17 mouse cellular contexts compared by ENCODE assay signal in the genomic region with DNA sequence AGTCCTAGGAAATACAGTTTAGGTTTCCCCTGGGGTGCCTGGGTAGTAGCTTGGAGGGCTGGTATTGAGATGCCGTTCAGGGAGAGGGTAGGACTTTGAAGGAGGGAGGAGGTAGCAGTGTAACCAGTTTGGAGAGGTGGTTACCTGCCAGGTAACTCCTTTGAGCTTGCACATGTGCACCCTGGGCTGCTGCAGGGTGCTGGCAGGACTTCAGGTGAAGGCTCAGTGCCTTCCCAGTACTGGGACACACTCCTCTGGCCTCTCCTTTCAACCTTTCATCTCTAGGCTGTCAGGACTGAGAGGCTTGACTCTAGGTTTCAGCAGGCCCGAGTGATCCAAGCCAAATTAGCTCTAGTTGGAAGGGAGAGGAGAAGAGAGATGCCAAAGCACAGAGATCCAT. TPM values are rescaled to one million over a fixed set of nuclear protein-coding genes. Genes with fewer than 3 reads are reported as not detected.
DNase-seq lines count a peak whose midpoint lies in the region; ATAC-seq and TF ChIP-seq lines count a peak whose summit lies in the region.
"Had no signal": no experiment of that assay in that cellular context is flagged by ENCODE, and none has a peak within 500 bp of the region (broad histone marks: within the 10 kb centered on the region; RNA-seq: fewer than 3 reads in every experiment).

No protein-coding gene starts in this region.

- TF ChIP-seq POLR2A in MEL (IDR thresholded peaks at IDR 0.05; ENCODE audit: control insufficient read depth in 1 of 2, insufficient read depth in 1 of 2, low read depth in 1 of 2, low read length in 2 of 2, poor library complexity in 1 of 2) = no peak
- TF ChIP-seq POLR2A in limb, embryonic 14.5 days (IDR thresholded peaks at IDR 0.05; ENCODE audit: borderline replicate concordance, extremely low read depth, insufficient read depth, insufficient read length) = no peak

- H3K4me2 ChIP-seq in limb, embryonic 14.5 days (replicated peaks; ENCODE audit: low read depth, low read length, severe bottlenecking) = no peak overlapping the region
- H3K4me2 ChIP-seq: hindbrain, embryonic 13.5 days had no signal

- no peak for DNase-seq in layer of hippocampus, adult 2 months (ENCODE audit: low spot score in 2 of 2)
- no peak for DNase-seq in layer of hippocampus, postnatal 25 days (ENCODE audit: extremely low spot score in 1 of 2, low spot score in 1 of 2)
- DNase-seq in MEL (ENCODE audit: low read depth, low spot score) = no peak
- peak; percentile 25 for DNase-seq in MN1 (ENCODE audit: low spot score)
- no peak for DNase-seq in limb, embryonic 14.5 days (ENCODE audit: low spot score)
- no peak for DNase-seq in neural tube, embryonic 10.5 days (ENCODE audit: extremely low spot score, low spot score)
- DNase-seq in natural killer cell, adult 2 months (ENCODE audit: low spot score in 2 of 2) = no peak
- no peak for DNase-seq in adrenal gland, postnatal 36 days
- DNase-seq: thymus, postnatal 4 days had no signal

- H3K9ac ChIP-seq in MEL (ENCODE audit: control insufficient read depth, low read depth, low read length, poor library complexity, severe bottlenecking) = no peak overlapping the region; the same call in 1 of the 2 replicates
- no peak overlapping the region for H3K9ac ChIP-seq in limb, embryonic 14.5 days (ENCODE audit: low read depth, low read length, severe bottlenecking)
- H3K9ac ChIP-seq: hindbrain, embryonic 13.5 days; liver, embryonic 14.5 days had no signal

- no peak overlapping the region for H3K4me3 ChIP-seq in layer of hippocampus, adult 2 months
- peak overlapping the region; percentile 36 to 42 for H3K4me3 ChIP-seq in MEL (ENCODE audit: control insufficient read depth in 1 of 2, insufficient read depth in 1 of 2, low read depth in 2 of 2, low read length in 2 of 2)
- H3K4me3 ChIP-seq in limb, embryonic 14.5 days (replicated peaks; ENCODE audit: low read length) = no peak overlapping the region
- H3K4me3 ChIP-seq: erythroblast, embryonic 14.5 days; hindbrain, embryonic 13.5 days had no signal

- 69% methylated on average over 2 of the region's 2 CpGs for WGBS in limb, embryonic 14.5 days

- H3K27me3 ChIP-seq in MEL (ENCODE audit: control insufficient read depth in 1 of 2, insufficient read depth in 2 of 2, low read length in 2 of 2) = no peaks in the 10 kb centered on the region
- no peaks in the 10 kb centered on the region for H3K27me3 ChIP-seq in limb, embryonic 14.5 days (ENCODE audit: control insufficient read depth, insufficient read depth, low read length)

- no peaks in the 10 kb centered on the region; a peak in 2 of 4 replicates for H3K36me3 ChIP-seq in MEL (ENCODE audit: control insufficient read depth in 1 of 2, insufficient read depth in 2 of 2, low read length in 2 of 2)
- H3K36me3 ChIP-seq in limb, embryonic 14.5 days (ENCODE audit: control insufficient read depth, insufficient read depth, low read length) = no peaks in the 10 kb centered on the region
- H3K36me3 ChIP-seq: hindbrain, embryonic 13.5 days had no signal

- ATAC-seq in limb, embryonic 14.5 days (ENCODE audit: low FRiP score, low read depth) = no peak

- peak overlapping the region; percentile 24; the same call in 1 of the 2 replicates for H3K27ac ChIP-seq in layer of hippocampus, adult 2 months
- H3K27ac ChIP-seq in MEL (ENCODE audit: control insufficient read depth, low read depth, low read length) = no peak overlapping the region
- H3K27ac ChIP-seq in limb, embryonic 14.5 days (replicated peaks; ENCODE audit: low read depth, low read length) = 0 out of 2 replicates have a peak overlapping the region, but pooled peaks have one; percentile 6
- H3K27ac ChIP-seq: hindbrain, embryonic 13.5 days; liver, embryonic 14.5 days had no signal

- no peak for TF ChIP-seq RAD21 in MEL (IDR thresholded peaks at IDR 0.05; ENCODE audit: low read depth, low read length)

- TF ChIP-seq EP300 in MEL (IDR thresholded peaks at IDR 0.05; ENCODE audit: low read depth in 1 of 2, low read length in 2 of 2) = no peak

- peaks cover 2 to 13% of the 10 kb centered on the region in 2 experiments; a peak in 2 of 4 replicates for H3K4me1 ChIP-seq in MEL (ENCODE audit: control insufficient read depth in 1 of 2, insufficient read depth in 2 of 2, low read length in 2 of 2)
- H3K4me1 ChIP-seq in limb, embryonic 14.5 days (ENCODE audit: control insufficient read depth, insufficient read depth, low read length) = peaks cover 4% of the 10 kb centered on the region; the same call in 1 of the 2 replicates
- H3K4me1 ChIP-seq: hindbrain, embryonic 13.5 days had no signal

- H3K9me3 ChIP-seq in MEL (replicated peaks; ENCODE audit: insufficient read depth, low read length) = no peaks in the 10 kb centered on the region
- H3K9me3 ChIP-seq in limb, embryonic 14.5 days (ENCODE audit: control insufficient read depth, low read length) = 0 out of 2 replicates have a peak, but pooled peaks cover 5% of the 10 kb centered on the region
- H3K9me3 ChIP-seq: G1E; hindbrain, embryonic 13.5 days had no signal

- no peaks in the 10 kb centered on the region for H3K79me2 ChIP-seq in MEL (ENCODE audit: control insufficient read depth, insufficient read depth, low read length, poor library complexity)

- TF ChIP-seq CTCF in layer of hippocampus, adult 2 months (conservative IDR thresholded peaks at IDR 0.05) = no peak
- TF ChIP-seq CTCF in MEL (IDR thresholded peaks at IDR 0.05 in 2 of 3, conservative IDR thresholded peaks at IDR 0.05 in 1 of 3; ENCODE audit: control insufficient read depth in 1 of 3, insufficient read depth in 1 of 3, low read depth in 2 of 3, low read length in 3 of 3, poor library complexity in 1 of 3, severe bottlenecking in 1 of 3) = no peak

TF ChIP-seq in MEL, 35 proteins besides CTCF, POLR2A, EP300 and RAD21 (continues in another document):
- TF ChIP-seq ZC3H11A (IDR thresholded peaks at IDR 0.05; ENCODE audit: low read depth, low read length) (no peak), MAX (IDR thresholded peaks at IDR 0.05; ENCODE audit: low read length) (no peak), CHD2 (IDR thresholded peaks at IDR 0.05; ENCODE audit: low read length) (no peak), MAZ (IDR thresholded peaks at IDR 0.05; ENCODE audit: low read depth, low read length) (no peak), ETS1 (IDR thresholded peaks at IDR 0.05; ENCODE audit: low read depth, low read length) (no peak), MYC (IDR thresholded peaks at IDR 0.05; ENCODE audit: low read depth, low read length) (no peak), TAL1 (IDR thresholded peaks at IDR 0.05; ENCODE audit: low read length) (no peak), NELFE (IDR thresholded peaks at IDR 0.05; ENCODE audit: low read depth, low read length) (no peak), MXI1 (IDR thresholded peaks at IDR 0.05; ENCODE audit: low read depth, low read length) (no peak), HCFC1 (IDR thresholded peaks at IDR 0.05; ENCODE audit: low read depth, low read length) (no peak), CHD1 (IDR thresholded peaks at IDR 0.05; ENCODE audit: low read depth, low read length) (no peak), ZKSCAN1 (IDR thresholded peaks at IDR 0.05; ENCODE audit: low read depth, low read length) (no peak)

RNA-seq across cellular contexts. Expression of gene S100a14, which starts 0.6 kb away (rescaled TPM):
- under 1 TPM; 0.49 to 0.95 TPM for total RNA-seq in layer of hippocampus, adult 2 months (2021)
- under 1 TPM; 0.39 to 0.42 TPM for total RNA-seq in layer of hippocampus, postnatal 25 days (2021)
- total RNA-seq in MEL (2012; rRNA removed) = not detected in 2 replicates
- polyA plus RNA-seq in MEL (2012; ENCODE audit: insufficient read depth in 1 of 2, insufficient read length in 2 of 2, low read depth in 1 of 2, low replicate concordance in 2 of 2, missing spikeins in 1 of 2) = not detected
- 21.3 and 51.3 TPM in 2 replicates for polyA plus RNA-seq in limb, embryonic 14.5 days (2012; rRNA removed)
- 23.7 and 33.4 TPM in 2 replicates for polyA plus RNA-seq in limb, embryonic 14.5 days (2014; fragmentation: Nextera tagmentation; extraction: Ambion mirVana)
- under 1 TPM in 1 of 2 experiments, not detected in 1; 0.53 TPM for total RNA-seq in adrenal gland, postnatal 36 days (2021)
- total RNA-seq: G1E; gastrocnemius, postnatal 14 days; heart, postnatal 10 days had no signal
- polyA plus RNA-seq: erythroblast, embryonic 14.5 days; G1E; hindbrain, embryonic 13.5 days; midbrain, embryonic 14.5 days; testis, adult 2 months had no signal

RNA-seq across cellular contexts. Expression of gene S100a16, which starts 11.0 kb away (rescaled TPM):
- total RNA-seq in layer of hippocampus, adult 2 months (2021) = 10 to 100 TPM; 79.0 to 82.8 TPM
- 100 to 1,000 TPM; 101 to 107 TPM for total RNA-seq in layer of hippocampus, postnatal 25 days (2021)
- total RNA-seq in MEL (2012; rRNA removed) = not detected in 2 replicates
- not detected for polyA plus RNA-seq in MEL (2012; ENCODE audit: insufficient read depth in 1 of 2, insufficient read length in 2 of 2, low read depth in 1 of 2, low replicate concordance in 2 of 2, missing spikeins in 1 of 2)
- 81.6 and 88.6 TPM in 2 replicates for polyA plus RNA-seq in limb, embryonic 14.5 days (2012; rRNA removed)
- polyA plus RNA-seq in limb, embryonic 14.5 days (2014; fragmentation: Nextera tagmentation; extraction: Ambion mirVana) = 232 and 269 TPM in 2 replicates
- 10 to 100 TPM; 53.5 to 61.2 TPM for total RNA-seq in adrenal gland, postnatal 36 days (2021)
- total RNA-seq: G1E had no signal
- polyA plus RNA-seq: G1E had no signal

RNA-seq across cellular contexts. Expression of gene S100a13, which starts 11.8 kb away (rescaled TPM):
- total RNA-seq in layer of hippocampus, adult 2 months (2021) = 10 to 100 TPM; 20.2 to 20.6 TPM
- total RNA-seq in layer of hippocampus, postnatal 25 days (2021) = 10 to 100 TPM; 22.6 to 27.6 TPM
- total RNA-seq in MEL (2012; rRNA removed) = 26.1 and 29.9 TPM in 2 replicates
- 10 to 100 TPM in 1 of 2 experiments, not detected in 1; 22.0 TPM for polyA plus RNA-seq in MEL (2012; ENCODE audit: insufficient read depth in 1 of 2, insufficient read length in 2 of 2, low read depth in 1 of 2, low replicate concordance in 2 of 2, missing spikeins in 1 of 2)
- polyA plus RNA-seq in limb, embryonic 14.5 days (2012; rRNA removed) = 21.7 and 34.1 TPM in 2 replicates
- 37.1 and 44.7 TPM in 2 replicates for polyA plus RNA-seq in limb, embryonic 14.5 days (2014; fragmentation: Nextera tagmentation; extraction: Ambion mirVana)
- total RNA-seq in adrenal gland, postnatal 36 days (2021) = 10 to 100 TPM; 33.4 to 38.2 TPM

RNA-seq across cellular contexts. Expression of gene S100a1, which starts 11.9 kb away (rescaled TPM):
- 10 to 100 TPM; 89.9 to 92.1 TPM for total RNA-seq in layer of hippocampus, adult 2 months (2021)
- total RNA-seq in layer of hippocampus, postnatal 25 days (2021) = 100 to 1,000 TPM in 1 of 2 experiments, 10 to 100 TPM in 1; 92.6 to 106 TPM
- 8.7 and 14.4 TPM in 2 replicates for total RNA-seq in MEL (2012; rRNA removed)
- polyA plus RNA-seq in MEL (2012; ENCODE audit: insufficient read depth in 1 of 2, insufficient read length in 2 of 2, low read depth in 1 of 2, low replicate concordance in 2 of 2, missing spikeins in 1 of 2) = 10 to 100 TPM in 1 of 2 experiments, not detected in 1; 22.2 TPM
- polyA plus RNA-seq in limb, embryonic 14.5 days (2012; rRNA removed) = 23.6 and 33.6 TPM in 2 replicates
- 30.2 and 32.5 TPM in 2 replicates for polyA plus RNA-seq in limb, embryonic 14.5 days (2014; fragmentation: Nextera tagmentation; extraction: Ambion mirVana)
- total RNA-seq in adrenal gland, postnatal 36 days (2021) = 100 to 1,000 TPM; 142 to 154 TPM

RNA-seq across cellular contexts. Expression of gene Chtop, which starts 16.8 kb away (rescaled TPM):
- total RNA-seq in layer of hippocampus, adult 2 months (2021) = 100 to 1,000 TPM; 152 to 153 TPM
- 100 to 1,000 TPM; 159 to 166 TPM for total RNA-seq in layer of hippocampus, postnatal 25 days (2021)
- total RNA-seq in MEL (2012; rRNA removed) = 201 and 202 TPM in 2 replicates
- 100 to 1,000 TPM in 1 of 2 experiments, not detected in 1; 320 TPM for polyA plus RNA-seq in MEL (2012; ENCODE audit: insufficient read depth in 1 of 2, insufficient read length in 2 of 2, low read depth in 1 of 2, low replicate concordance in 2 of 2, missing spikeins in 1 of 2)
- 155 and 169 TPM in 2 replicates for polyA plus RNA-seq in limb, embryonic 14.5 days (2012; rRNA removed)
- polyA plus RNA-seq in limb, embryonic 14.5 days (2014; fragmentation: Nextera tagmentation; extraction: Ambion mirVana) = 103 and 114 TPM in 2 replicates
- total RNA-seq in adrenal gland, postnatal 36 days (2021) = 100 to 1,000 TPM; 115 to 125 TPM

Comparison
In these comparisons a context has a peak if more than half of its experiments do, and no peak if none do; other contexts are left out.
1. H3K4me3 ChIP-seq: peak in MEL (2 of 2); none in layer of hippocampus, adult 2 months (single experiment) and limb, embryonic 14.5 days (single experiment).
2. RNA of gene S100a16, which starts 11.0 kb away (total RNA-seq): 101 to 107 TPM in layer of hippocampus, postnatal 25 days, 79.0 to 82.8 TPM in layer of hippocampus, adult 2 months and 53.5 to 61.2 TPM in adrenal gland, postnatal 36 days; not detected in MEL; every median in the first group is over 10 times any median in the second.